Comparison of ENCODE assay signal across 16 mouse cellular contexts in genomic region chr5:119257374-119258120, GRCm38 (mm10).
A peak's percentile ranks its signal among the peaks of the same experiment; 100 is the strongest.
DNase-seq lines count a peak whose midpoint lies in the region; ATAC-seq and TF ChIP-seq lines count a peak whose summit lies in the region.
"Had no signal": no experiment of that assay in that cellular context is flagged by ENCODE, and none has a peak within 500 bp of the region (broad histone marks: within the 10 kb centered on the region; RNA-seq: fewer than 3 reads in every experiment).

No protein-coding gene starts in this region.

- no peaks in the 10 kb centered on the region for H3K36me3 ChIP-seq in hindbrain, postnatal 0 days (ENCODE audit: insufficient read depth, low read length)
- H3K36me3 ChIP-seq in hindbrain, embryonic 11.5 days (ENCODE audit: control insufficient read depth, insufficient read depth, low read length) = no peaks in the 10 kb centered on the region
- H3K36me3 ChIP-seq in midbrain, embryonic 10.5 days = no peaks in the 10 kb centered on the region
- H3K36me3 ChIP-seq in midbrain, embryonic 16.5 days (ENCODE audit: control insufficient read depth, insufficient read depth, low read length) = no peaks in the 10 kb centered on the region
- no peaks in the 10 kb centered on the region for H3K36me3 ChIP-seq in embryonic facial prominence, embryonic 13.5 days
- H3K36me3 ChIP-seq: neural tube, embryonic 15.5 days had no signal

- no peaks in the 10 kb centered on the region for H3K9me3 ChIP-seq in hindbrain, postnatal 0 days (ENCODE audit: low read length)
- no peaks in the 10 kb centered on the region for H3K9me3 ChIP-seq in hindbrain, embryonic 11.5 days (ENCODE audit: control insufficient read depth, low read length)
- no peaks in the 10 kb centered on the region for H3K9me3 ChIP-seq in midbrain, embryonic 10.5 days (replicated peaks)
- no peaks in the 10 kb centered on the region for H3K9me3 ChIP-seq in midbrain, embryonic 16.5 days (replicated peaks; ENCODE audit: control insufficient read depth, low read length, poor library complexity, severe bottlenecking)
- H3K9me3 ChIP-seq in embryonic facial prominence, embryonic 13.5 days = no peaks in the 10 kb centered on the region
- H3K9me3 ChIP-seq: neural tube, embryonic 15.5 days had no signal

- no peak for ATAC-seq in hindbrain, postnatal 0 days
- no peak for ATAC-seq in hindbrain, embryonic 11.5 days (ENCODE audit: low FRiP score)
- ATAC-seq in midbrain, embryonic 16.5 days = no peak
- no peak for ATAC-seq in embryonic facial prominence, embryonic 13.5 days (ENCODE audit: insufficient number of reproducible peaks, insufficient read depth, low FRiP score, low TSS enrichment, low read depth)
- ATAC-seq: intestine, embryonic 16.5 days had no signal

- H3K9ac ChIP-seq in hindbrain, postnatal 0 days (replicated peaks; ENCODE audit: low read length) = no peak overlapping the region
- H3K9ac ChIP-seq in hindbrain, embryonic 11.5 days (ENCODE audit: low read depth, low read length) = no peak overlapping the region
- H3K9ac ChIP-seq in midbrain, embryonic 16.5 days (ENCODE audit: low read depth, low read length) = no peak overlapping the region
- peak overlapping the region; percentile 12; the same call in 1 of the 2 replicates for H3K9ac ChIP-seq in embryonic facial prominence, embryonic 13.5 days
- H3K9ac ChIP-seq: liver, embryonic 14.5 days; neural tube, embryonic 15.5 days had no signal

- no peak overlapping the region for H3K4me3 ChIP-seq in hindbrain, postnatal 0 days (ENCODE audit: low read length)
- no peak overlapping the region for H3K4me3 ChIP-seq in hindbrain, embryonic 11.5 days (ENCODE audit: low read depth, low read length)
- no peak overlapping the region for H3K4me3 ChIP-seq in midbrain, embryonic 10.5 days
- H3K4me3 ChIP-seq in midbrain, embryonic 16.5 days (ENCODE audit: low read depth, low read length) = no peak overlapping the region
- no peak overlapping the region for H3K4me3 ChIP-seq in embryonic facial prominence, embryonic 13.5 days
- H3K4me3 ChIP-seq: neural tube, embryonic 15.5 days had no signal

- H3K4me2 ChIP-seq in hindbrain, postnatal 0 days (ENCODE audit: low read depth, low read length) = no peak overlapping the region
- H3K4me2 ChIP-seq in hindbrain, embryonic 11.5 days (replicated peaks; ENCODE audit: low read depth, low read length) = no peak overlapping the region
- H3K4me2 ChIP-seq in midbrain, embryonic 16.5 days (ENCODE audit: low read length) = no peak overlapping the region
- no peak overlapping the region for H3K4me2 ChIP-seq in embryonic facial prominence, embryonic 13.5 days
- H3K4me2 ChIP-seq: heart, embryonic 11.5 days; neural tube, embryonic 15.5 days had no signal

- no peaks in the 10 kb centered on the region for H3K27me3 ChIP-seq in hindbrain, postnatal 0 days (ENCODE audit: insufficient read depth, low read length)
- no peaks in the 10 kb centered on the region for H3K27me3 ChIP-seq in hindbrain, embryonic 11.5 days (ENCODE audit: control insufficient read depth, insufficient read depth, low read length)
- H3K27me3 ChIP-seq in midbrain, embryonic 10.5 days (ENCODE audit: low read depth, poor library complexity, severe bottlenecking) = peaks cover 15% of the 10 kb centered on the region; the same call in 1 of the 2 replicates
- H3K27me3 ChIP-seq in midbrain, embryonic 16.5 days (ENCODE audit: control insufficient read depth, insufficient read depth, low read depth, low read length) = no peaks in the 10 kb centered on the region
- H3K27me3 ChIP-seq in embryonic facial prominence, embryonic 13.5 days = no peaks in the 10 kb centered on the region
- H3K27me3 ChIP-seq: neural tube, embryonic 15.5 days had no signal

- DNase-seq in hindbrain, postnatal 0 days (ENCODE audit: low spot score) = peak; percentile 47
- DNase-seq in hindbrain, embryonic 11.5 days (ENCODE audit: low spot score) = no peak
- DNase-seq in midbrain, embryonic 10.5 days (ENCODE audit: low spot score) = peak; percentile 54
- peak; percentile 41 for DNase-seq in retina, embryonic 14.5 days (ENCODE audit: low spot score)
- DNase-seq in right cerebral cortex, adult 2 months (ENCODE audit: low spot score in 2 of 2) = no peak
- DNase-seq: cerebellum, adult 9-10 months; gastrocnemius, postnatal 14 days; heart, postnatal 36 days; layer of hippocampus, postnatal 36 days; lung, postnatal 36 days had no signal

- H3K27ac ChIP-seq in hindbrain, postnatal 0 days = no peak overlapping the region
- H3K27ac ChIP-seq in hindbrain, embryonic 11.5 days (ENCODE audit: low read depth, low read length) = no peak overlapping the region
- peak overlapping the region; percentile 81 for H3K27ac ChIP-seq in midbrain, embryonic 10.5 days (replicated peaks)
- no peak overlapping the region for H3K27ac ChIP-seq in midbrain, embryonic 16.5 days (ENCODE audit: low read length)
- H3K27ac ChIP-seq in embryonic facial prominence, embryonic 13.5 days = peak overlapping the region; percentile 52
- H3K27ac ChIP-seq: liver, embryonic 14.5 days; neural tube, embryonic 15.5 days had no signal

- no peak for TF ChIP-seq CTCF in hindbrain, postnatal 0 days (IDR thresholded peaks at IDR 0.05; ENCODE audit: low read depth)

- H3K4me1 ChIP-seq in hindbrain, postnatal 0 days (ENCODE audit: insufficient read depth, low read length) = no peaks in the 10 kb centered on the region
- no peaks in the 10 kb centered on the region for H3K4me1 ChIP-seq in hindbrain, embryonic 11.5 days (replicated peaks; ENCODE audit: control insufficient read depth, insufficient read depth, low read length)
- peaks cover 17% of the 10 kb centered on the region for H3K4me1 ChIP-seq in midbrain, embryonic 10.5 days
- no peaks in the 10 kb centered on the region for H3K4me1 ChIP-seq in midbrain, embryonic 16.5 days (ENCODE audit: control insufficient read depth, insufficient read depth, low read length)
- peaks cover 13% of the 10 kb centered on the region for H3K4me1 ChIP-seq in embryonic facial prominence, embryonic 13.5 days

- WGBS in hindbrain, postnatal 0 days = 33% methylated on average over 21 of the region's 21 CpGs
- WGBS in hindbrain, embryonic 11.5 days = 58% methylated on average over 21 of the region's 21 CpGs
- 32% methylated on average over 21 of the region's 21 CpGs for WGBS in midbrain, embryonic 10.5 days
- WGBS in midbrain, embryonic 16.5 days = 21% methylated on average over 21 of the region's 21 CpGs
- 38% methylated on average over 21 of the region's 21 CpGs for WGBS in embryonic facial prominence, embryonic 13.5 days

Comparison
In these comparisons a context has a peak if more than half of its experiments do, and no peak if none do; other contexts are left out.
1. DNase-seq: peak in hindbrain, postnatal 0 days (single experiment), midbrain, embryonic 10.5 days (single experiment) and retina, embryonic 14.5 days (single experiment); none in hindbrain, embryonic 11.5 days (single experiment) and right cerebral cortex, adult 2 months (0 of 2).
2. H3K27ac ChIP-seq: peak in midbrain, embryonic 10.5 days (single experiment) and embryonic facial prominence, embryonic 13.5 days (single experiment); none in hindbrain, postnatal 0 days (single experiment), hindbrain, embryonic 11.5 days (single experiment) and midbrain, embryonic 16.5 days (single experiment).